Mouse (Mus musculus) right cerebral cortex, postnatal 25 days (tissue): ENCODE results near the gene Pkd1l2.

Experiments
- DNase-seq: peaks from one replicate; pipeline ENCODE4 v3.0.0; 2022

Pkd1l2 gene

GRCm38 (mm10) chr8:117082947-117083559 lies 804 bp upstream of the Pkd1l2 start:
- no peak for DNase-seq

GRCm38 (mm10) chr8:117079652-117080051 lies 2.6 kb downstream of the Pkd1l2 start:
- DNase-seq: no peak

- DNase-seq: no peak
Measured at GRCm38 (mm10) chr8:117078367-117078926, 3.8 kb downstream of the Pkd1l2 start.

GRCm38 (mm10) chr8:117074350-117075182 lies 7.7 kb downstream of the Pkd1l2 start:
- no peak for DNase-seq

- no peak for DNase-seq
Measured at GRCm38 (mm10) chr8:117069708-117070107, 12.5 kb downstream of the Pkd1l2 start.

GRCm38 (mm10) chr8:117068294-117068693 lies 14.0 kb downstream of the Pkd1l2 start:
- no peak for DNase-seq

- no peak for DNase-seq
Measured at GRCm38 (mm10) chr8:117067396-117067795, 14.9 kb downstream of the Pkd1l2 start.

GRCm38 (mm10) chr8:117066955-117067354 lies 15.3 kb downstream of the Pkd1l2 start:
- DNase-seq: no peak

- peak; percentile 16 for DNase-seq
Measured at GRCm38 (mm10) chr8:117061180-117061880, 20.9 kb downstream of the Pkd1l2 start.

GRCm38 (mm10) chr8:117060306-117060705 lies 21.9 kb downstream of the Pkd1l2 start:
- DNase-seq: no peak

GRCm38 (mm10) chr8:117059021-117059420 lies 23.2 kb downstream of the Pkd1l2 start:
- no peak for DNase-seq

GRCm38 (mm10) chr8:117055097-117055496 lies 27.2 kb downstream of the Pkd1l2 start:
- DNase-seq: no peak

GRCm38 (mm10) chr8:117054146-117054545 lies 28.1 kb downstream of the Pkd1l2 start:
- no peak for DNase-seq

GRCm38 (mm10) chr8:117053135-117054079 lies 28.8 kb downstream of the Pkd1l2 start:
- DNase-seq: no peak

GRCm38 (mm10) chr8:117051316-117051715 lies 30.9 kb downstream of the Pkd1l2 start:
- no peak for DNase-seq

- DNase-seq: no peak
Measured at GRCm38 (mm10) chr8:117050763-117051162, 31.5 kb downstream of the Pkd1l2 start.

GRCm38 (mm10) chr8:117049444-117049843 lies 32.8 kb downstream of the Pkd1l2 start:
- DNase-seq: no peak

- DNase-seq: no peak
Measured at GRCm38 (mm10) chr8:117043584-117043983, 38.7 kb downstream of the Pkd1l2 start.

- DNase-seq: no peak
Measured at GRCm38 (mm10) chr8:117039843-117040242, 42.4 kb downstream of the Pkd1l2 start.

- DNase-seq: no peak
Measured at GRCm38 (mm10) chr8:117037374-117037935, 44.8 kb downstream of the Pkd1l2 start.

- DNase-seq: no peak
Measured at GRCm38 (mm10) chr8:117033393-117033792, 48.9 kb downstream of the Pkd1l2 start.

GRCm38 (mm10) chr8:117032609-117033008 lies 49.6 kb downstream of the Pkd1l2 start:
- DNase-seq: no peak
